Mouse (Mus musculus): ENCODE results near the gene Ffar1. TPM values are rescaled to one million over a fixed set of nuclear protein-coding genes. Genes with fewer than 3 reads are reported as not detected.
A peak's percentile ranks its signal among the peaks of the same experiment; 100 is the strongest.

Gene Ffar1
- total RNA-seq (2021): not detected
- polyA plus RNA-seq (2012; rRNA removed): 0.20 TPM in 1 of 2 replicates, not detected in the other
- long read RNA-seq: 0 reads

DNA sequence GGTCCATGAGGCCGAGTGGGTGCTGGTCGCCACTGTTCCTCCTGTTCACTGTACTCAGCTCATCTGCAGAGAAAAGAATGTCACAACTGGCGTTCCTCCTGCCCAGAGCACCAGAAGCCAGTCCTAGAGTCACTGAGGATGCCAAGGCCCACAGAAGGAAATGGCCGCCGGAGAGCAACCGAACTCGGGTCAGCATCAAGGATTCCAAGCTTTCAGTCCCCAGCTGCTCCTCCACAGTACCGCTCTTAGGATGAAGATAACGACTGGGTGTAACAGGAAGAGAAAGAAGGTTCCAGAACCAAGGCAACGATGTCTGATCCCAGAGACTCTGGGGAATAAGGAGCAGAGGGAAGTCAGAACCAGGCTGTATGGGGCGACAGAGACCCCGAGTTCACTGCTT is at the start of gene Ffar1:
Gene Ffar1, minus strand, starts transcription at position 101 of the 400 bp plus-strand sequence.
- intact Hi-C loops (cut with DNase I): loop anchor here (5.0 kb wide), 1 partner anchor 269 kb away; no protein-coding TSS in a partner anchor
- WGBS: 68% methylated on average over 12 of the region's 12 CpGs
- no peak within 1 kb of the TSS for H3K9ac ChIP-seq (ENCODE audit: low read depth, low read length)
- H3K27ac ChIP-seq: no peak within 1 kb of the TSS
- H3K36me3 ChIP-seq (ENCODE audit: control insufficient read depth, insufficient read depth, low read length): no peaks in the 10 kb centered on the region
- H3K4me1 ChIP-seq (ENCODE audit: control insufficient read depth, insufficient read depth, low read length): no peaks in the 10 kb centered on the region
- TF ChIP-seq POLR2A (IDR thresholded peaks at IDR 0.05; ENCODE audit: insufficient read depth, low read depth, low read length): no peak
- no peak for TF ChIP-seq EP300 (IDR thresholded peaks at IDR 0.05; ENCODE audit: insufficient read depth, low read depth, low read length)
- TF ChIP-seq CTCF (IDR thresholded peaks at IDR 0.05): no peak
- H3K27me3 ChIP-seq (ENCODE audit: control insufficient read depth, insufficient read depth, low read length): no peaks in the 10 kb centered on the region
- no peak for DNase-seq
- H3K4me3 ChIP-seq: no peak within 1 kb of the TSS
- H3K79me2 ChIP-seq (replicated peaks; ENCODE audit: control insufficient read depth, insufficient read depth, low read length): no peaks in the 10 kb centered on the region

DNA sequence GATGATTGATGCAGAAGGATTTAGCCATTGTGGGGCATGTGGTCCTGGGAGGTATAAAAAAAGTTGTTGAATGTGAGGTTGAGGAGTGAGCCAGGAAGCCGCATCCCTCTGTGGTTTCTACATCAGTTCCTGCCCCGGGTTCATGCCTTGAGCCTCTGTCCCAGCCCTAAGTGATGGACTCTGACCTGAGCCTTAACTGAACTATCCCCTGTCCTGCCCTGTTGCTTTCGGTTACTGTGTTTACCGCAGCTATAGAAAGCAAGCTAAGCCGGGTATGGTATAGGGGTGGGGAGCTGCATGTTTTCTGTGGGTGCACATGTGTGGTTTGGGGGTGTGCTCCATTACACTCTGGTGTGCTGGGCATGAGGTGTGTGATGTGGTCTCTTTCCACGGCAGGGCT is 48.4 kb upstream of the Ffar1 start:
- TF ChIP-seq EP300 (IDR thresholded peaks at IDR 0.05; ENCODE audit: insufficient read depth, low read depth, low read length) (no peak), POLR2A (IDR thresholded peaks at IDR 0.05; ENCODE audit: insufficient read depth, low read depth, low read length) (no peak), CTCF (IDR thresholded peaks at IDR 0.05) (no peak)
- no peak overlapping the region for H3K27ac ChIP-seq
- no peaks in the 10 kb centered on the region for H3K36me3 ChIP-seq (ENCODE audit: control insufficient read depth, insufficient read depth, low read length)
- H3K9ac ChIP-seq (ENCODE audit: low read depth, low read length): no peak overlapping the region
- H3K4me1 ChIP-seq (ENCODE audit: control insufficient read depth, insufficient read depth, low read length): no peaks in the 10 kb centered on the region
- no peak overlapping the region for H3K4me3 ChIP-seq
- H3K27me3 ChIP-seq (ENCODE audit: control insufficient read depth, insufficient read depth, low read length): peaks cover 4% of the 10 kb centered on the region
- DNase-seq: no peak
- H3K79me2 ChIP-seq (replicated peaks; ENCODE audit: control insufficient read depth, insufficient read depth, low read length): no peaks in the 10 kb centered on the region
- 79% methylated on average over 6 of the region's 6 CpGs for WGBS
- intact Hi-C loops (cut with DNase I): no loop called here

- DNase-seq: no peak
- H3K4me1 ChIP-seq (ENCODE audit: control insufficient read depth, insufficient read depth, low read length): no peaks in the 10 kb centered on the region
- no peaks in the 10 kb centered on the region for H3K79me2 ChIP-seq (replicated peaks; ENCODE audit: control insufficient read depth, insufficient read depth, low read length)
- H3K36me3 ChIP-seq (ENCODE audit: control insufficient read depth, insufficient read depth, low read length): no peaks in the 10 kb centered on the region
- 32% methylated on average over 17 of the region's 17 CpGs for WGBS
- peaks cover 4% of the 10 kb centered on the region for H3K27me3 ChIP-seq (ENCODE audit: control insufficient read depth, insufficient read depth, low read length)
- H3K27ac ChIP-seq: no peak overlapping the region
- H3K9ac ChIP-seq (ENCODE audit: low read depth, low read length): no peak overlapping the region
- TF ChIP-seq POLR2A (IDR thresholded peaks at IDR 0.05; ENCODE audit: insufficient read depth, low read depth, low read length) (no peak), EP300 (IDR thresholded peaks at IDR 0.05; ENCODE audit: insufficient read depth, low read depth, low read length) (no peak), CTCF (IDR thresholded peaks at IDR 0.05) (no peak)
- H3K4me3 ChIP-seq: no peak overlapping the region
- intact Hi-C loops (cut with DNase I): no loop called here
Observed at GRCm38 (mm10) chr7:30908992-30909431, 47.6 kb upstream of the Ffar1 start.

- Histone ChIP-seq H3K36me3 (ENCODE audit: control insufficient read depth, insufficient read depth, low read length) (no peaks in the 10 kb centered on the region), H3K79me2 (replicated peaks; ENCODE audit: control insufficient read depth, insufficient read depth, low read length) (no peaks in the 10 kb centered on the region), H3K27me3 (ENCODE audit: control insufficient read depth, insufficient read depth, low read length) (peaks cover 4% of the 10 kb centered on the region), H3K4me3 (no peak overlapping the region), H3K4me1 (ENCODE audit: control insufficient read depth, insufficient read depth, low read length) (no peaks in the 10 kb centered on the region), H3K27ac (no peak overlapping the region), H3K9ac (ENCODE audit: low read depth, low read length) (no peak overlapping the region)
- WGBS: 4% methylated on average over 26 of the region's 26 CpGs
- intact Hi-C loops (cut with DNase I): no loop called here
- peak in 1 of 2 experiments; percentile 8 for DNase-seq
- TF ChIP-seq CTCF (IDR thresholded peaks at IDR 0.05) (no peak), EP300 (IDR thresholded peaks at IDR 0.05; ENCODE audit: insufficient read depth, low read depth, low read length) (no peak), POLR2A (IDR thresholded peaks at IDR 0.05; ENCODE audit: insufficient read depth, low read depth, low read length) (no peak)
Observed at GRCm38 (mm10) chr7:30908277-30908991, 47.1 kb upstream of the Ffar1 start.

DNA sequence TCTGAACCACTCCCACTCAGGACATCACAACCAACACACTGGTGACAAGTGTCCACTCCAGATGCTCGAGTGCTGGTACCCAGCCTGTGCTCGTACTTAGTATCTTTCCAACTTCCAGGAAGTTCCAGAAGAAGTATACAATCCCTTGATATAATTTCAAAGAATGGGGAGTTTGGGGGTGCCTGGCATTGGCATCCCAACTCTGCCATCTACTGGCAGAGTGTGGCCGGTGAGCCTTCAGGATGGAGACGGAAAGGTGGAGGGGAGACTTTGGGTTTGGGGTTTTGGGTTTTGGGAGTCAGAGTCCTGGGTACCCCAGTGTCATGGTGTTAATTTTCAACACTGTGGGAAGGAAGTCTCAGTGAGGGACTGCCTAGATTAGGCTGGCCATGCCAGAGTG is 42.7 kb upstream of the Ffar1 start:
- Histone ChIP-seq H3K27ac (no peak overlapping the region), H3K36me3 (ENCODE audit: control insufficient read depth, insufficient read depth, low read length) (no peaks in the 10 kb centered on the region), H3K9ac (ENCODE audit: low read depth, low read length) (no peak overlapping the region), H3K4me3 (no peak overlapping the region), H3K27me3 (ENCODE audit: control insufficient read depth, insufficient read depth, low read length) (peaks cover 4% of the 10 kb centered on the region), H3K4me1 (ENCODE audit: control insufficient read depth, insufficient read depth, low read length) (no peaks in the 10 kb centered on the region), H3K79me2 (replicated peaks; ENCODE audit: control insufficient read depth, insufficient read depth, low read length) (no peaks in the 10 kb centered on the region)
- TF ChIP-seq CTCF (IDR thresholded peaks at IDR 0.05) (peak; percentile 56), POLR2A (IDR thresholded peaks at IDR 0.05; ENCODE audit: insufficient read depth, low read depth, low read length) (no peak), EP300 (IDR thresholded peaks at IDR 0.05; ENCODE audit: insufficient read depth, low read depth, low read length) (no peak)
- intact Hi-C loops (cut with DNase I): no loop called here
- whole genome bisulfite sequencing: 33% methylated on average over 4 of the region's 4 CpGs
- no peak for DNase-seq

DNA sequence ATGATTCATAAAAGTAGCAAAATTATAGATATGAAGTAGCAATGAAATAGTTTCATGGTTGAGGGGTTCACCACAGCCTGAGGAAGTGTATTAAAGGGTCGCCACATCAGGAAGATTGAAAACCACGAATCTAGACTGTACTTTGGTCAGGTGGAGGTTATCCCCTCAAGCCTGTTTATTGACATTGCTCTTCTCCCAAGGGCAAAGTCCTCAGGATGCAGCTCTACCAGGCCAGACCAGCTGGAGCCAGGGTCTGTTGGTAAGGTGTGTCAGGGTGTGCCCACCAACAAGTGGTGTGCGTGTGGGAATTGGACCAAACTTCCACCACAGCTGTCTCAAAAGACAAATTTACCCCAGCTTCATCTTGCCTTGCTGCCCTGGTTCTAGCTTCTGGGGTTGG is 33.9 kb upstream of the Ffar1 start:
- Histone ChIP-seq H3K4me3 (no peak overlapping the region), H3K27ac (no peak overlapping the region), H3K36me3 (ENCODE audit: control insufficient read depth, insufficient read depth, low read length) (no peaks in the 10 kb centered on the region), H3K27me3 (ENCODE audit: control insufficient read depth, insufficient read depth, low read length) (no peaks in the 10 kb centered on the region), H3K4me1 (ENCODE audit: control insufficient read depth, insufficient read depth, low read length) (no peaks in the 10 kb centered on the region), H3K9ac (ENCODE audit: low read depth, low read length) (no peak overlapping the region), H3K79me2 (replicated peaks; ENCODE audit: control insufficient read depth, insufficient read depth, low read length) (no peaks in the 10 kb centered on the region)
- intact Hi-C loops (cut with DNase I): no loop called here
- TF ChIP-seq POLR2A (IDR thresholded peaks at IDR 0.05; ENCODE audit: insufficient read depth, low read depth, low read length) (no peak), CTCF (IDR thresholded peaks at IDR 0.05) (no peak), EP300 (IDR thresholded peaks at IDR 0.05; ENCODE audit: insufficient read depth, low read depth, low read length) (no peak)
- DNase-seq: no peak
- WGBS: 84% methylated on average over 3 of the region's 3 CpGs

Measured in heart, adult 2 months (tissue).